Mouse (Mus musculus): Measurements from ENCODE around the gene Pa2g4.

DNA sequence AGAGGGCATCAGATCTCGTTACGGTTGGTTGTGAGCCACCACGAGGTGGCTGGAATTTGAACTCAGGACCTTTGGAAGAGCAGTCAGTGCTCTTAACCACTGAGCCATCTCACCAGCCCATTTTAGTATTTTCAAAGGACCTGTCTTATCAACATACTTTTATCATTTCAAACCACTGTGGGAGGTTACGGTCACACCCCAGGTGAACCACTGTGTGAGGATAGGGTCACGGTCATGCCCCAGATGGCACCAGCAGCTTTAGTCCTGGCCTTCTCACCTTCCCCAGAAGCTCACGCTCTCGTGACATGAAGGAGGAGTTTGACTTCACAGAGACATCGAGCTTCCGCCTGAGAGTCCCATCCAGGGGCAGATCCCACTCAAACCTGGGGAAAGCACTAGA lies 54.6 kb downstream of the Pa2g4 start:
- TF ChIP-seq CTCF (IDR thresholded peaks at IDR 0.05; ENCODE audit: borderline replicate concordance, insufficient read depth, low read depth, low read length) (no peak), POLR2A (IDR thresholded peaks at IDR 0.05; ENCODE audit: borderline replicate concordance, insufficient read depth, low read length) (no peak)

Measured in cerebellum, adult 2 months (tissue).